ENCODE assay signal across 14 mouse cellular contexts in the genomic region with DNA sequence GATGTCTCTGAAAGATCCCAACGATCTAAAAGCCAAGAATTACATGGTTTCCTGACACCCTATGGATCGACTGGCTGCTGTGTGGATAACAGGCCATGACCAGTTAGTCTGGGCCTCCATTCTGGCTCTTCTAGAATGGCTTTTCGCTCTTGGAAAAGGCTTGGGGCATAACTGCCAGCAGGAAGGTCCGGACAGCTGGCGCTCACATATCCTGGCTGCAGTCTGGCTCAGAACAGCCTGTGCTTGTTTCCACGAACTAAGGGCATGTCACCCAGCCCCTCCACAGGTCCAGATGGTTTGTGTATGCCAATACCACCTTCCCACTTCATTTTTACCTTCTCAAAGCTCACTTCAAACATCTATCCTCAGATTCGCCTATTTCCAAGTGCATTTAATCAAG. TPM values are rescaled to one million over a fixed set of nuclear protein-coding genes. Genes with fewer than 3 reads are reported as not detected.
A peak's percentile ranks its signal among the peaks of the same experiment; 100 is the strongest.
DNase-seq lines count a peak whose midpoint lies in the region; ATAC-seq and TF ChIP-seq lines count a peak whose summit lies in the region.
"Had no signal": no experiment of that assay in that cellular context is flagged by ENCODE, and none has a peak within 500 bp of the region (broad histone marks: within the 10 kb centered on the region; RNA-seq: fewer than 3 reads in every experiment).

No protein-coding gene starts in this region.

- WGBS in hindbrain, postnatal 0 days: 51% methylated on average over 7 of the region's 7 CpGs
- WGBS in hindbrain, embryonic 10.5 days: 88% methylated on average over 7 of the region's 7 CpGs
- 64% methylated on average over 7 of the region's 7 CpGs for WGBS in heart, embryonic 15.5 days

- H3K4me1 ChIP-seq in hindbrain, postnatal 0 days (ENCODE audit: insufficient read depth, low read length): peaks cover 27% of the 10 kb centered on the region; the same call in 1 of the 2 replicates
- peaks cover 35% of the 10 kb centered on the region for H3K4me1 ChIP-seq in hindbrain, embryonic 10.5 days (replicated peaks)
- peaks cover 70% of the 10 kb centered on the region for H3K4me1 ChIP-seq in heart, embryonic 15.5 days (replicated peaks)
- H3K4me1 ChIP-seq: limb, embryonic 15.5 days had no signal

- H3K36me3 ChIP-seq in hindbrain, postnatal 0 days (ENCODE audit: insufficient read depth, low read length): no peaks in the 10 kb centered on the region
- H3K36me3 ChIP-seq in hindbrain, embryonic 10.5 days: no peaks in the 10 kb centered on the region
- H3K36me3 ChIP-seq in heart, embryonic 15.5 days: no peaks in the 10 kb centered on the region
- H3K36me3 ChIP-seq: limb, embryonic 15.5 days had no signal

- H3K9ac ChIP-seq in hindbrain, postnatal 0 days (replicated peaks; ENCODE audit: low read length): no peak overlapping the region
- no peak overlapping the region for H3K9ac ChIP-seq in heart, embryonic 15.5 days
- H3K9ac ChIP-seq: limb, embryonic 15.5 days had no signal

- DNase-seq in hindbrain, postnatal 0 days (ENCODE audit: low spot score): peak; percentile 66
- DNase-seq in hindbrain, embryonic 10.5 days (ENCODE audit: low spot score): no peak
- DNase-seq in cerebellum, adult 11-12 months: peak; percentile 89
- DNase-seq in cerebellum, adult 9-11 months: peak; percentile 91
- no peak for DNase-seq in embryo, embryonic 10 days (ENCODE audit: low spot score)
- no peak for DNase-seq in natural killer cell, adult 2 months (ENCODE audit: low spot score in 2 of 2)
- DNase-seq: adrenal gland, postnatal 10 days; lung, postnatal 36 days; right cerebral cortex, postnatal 4 days had no signal

- TF ChIP-seq CTCF in hindbrain, postnatal 0 days (IDR thresholded peaks at IDR 0.05; ENCODE audit: low read depth): no peak

- H3K4me2 ChIP-seq in hindbrain, postnatal 0 days (ENCODE audit: low read depth, low read length): no peak overlapping the region
- H3K4me2 ChIP-seq in heart, embryonic 15.5 days: no peak overlapping the region
- H3K4me2 ChIP-seq: limb, embryonic 15.5 days had no signal

- H3K4me3 ChIP-seq in hindbrain, postnatal 0 days (ENCODE audit: low read length): no peak overlapping the region
- no peak overlapping the region for H3K4me3 ChIP-seq in hindbrain, embryonic 10.5 days
- H3K4me3 ChIP-seq in heart, embryonic 15.5 days: no peak overlapping the region
- H3K4me3 ChIP-seq: erythroblast, embryonic 14.5 days; limb, embryonic 15.5 days had no signal

- H3K27ac ChIP-seq in hindbrain, postnatal 0 days: peak overlapping the region; percentile 62
- no peak overlapping the region for H3K27ac ChIP-seq in hindbrain, embryonic 10.5 days
- peak overlapping the region; percentile 93 for H3K27ac ChIP-seq in heart, embryonic 15.5 days
- H3K27ac ChIP-seq: kidney, postnatal 0 days; limb, embryonic 15.5 days; stomach, postnatal 0 days had no signal

- H3K27me3 ChIP-seq in hindbrain, postnatal 0 days (ENCODE audit: insufficient read depth, low read length): no peaks in the 10 kb centered on the region
- no peaks in the 10 kb centered on the region for H3K27me3 ChIP-seq in hindbrain, embryonic 10.5 days (ENCODE audit: insufficient read depth, poor library complexity, severe bottlenecking)
- no peaks in the 10 kb centered on the region for H3K27me3 ChIP-seq in heart, embryonic 15.5 days
- H3K27me3 ChIP-seq: limb, embryonic 15.5 days had no signal

- ATAC-seq in hindbrain, postnatal 0 days: peak; percentile 73
- ATAC-seq in heart, embryonic 15.5 days (replicated peaks; ENCODE audit: insufficient number of reproducible peaks, insufficient read depth, low FRiP score, low read depth): no peak

- H3K9me3 ChIP-seq in hindbrain, postnatal 0 days (ENCODE audit: low read length): no peaks in the 10 kb centered on the region
- H3K9me3 ChIP-seq in hindbrain, embryonic 10.5 days: no peaks in the 10 kb centered on the region
- no peaks in the 10 kb centered on the region for H3K9me3 ChIP-seq in heart, embryonic 15.5 days (replicated peaks)
- H3K9me3 ChIP-seq: limb, embryonic 15.5 days had no signal

RNA-seq across cellular contexts. Expression of a gene that starts 22.0 kb away (rescaled TPM):
- 30.3 and 37.6 TPM in 2 replicates for total RNA-seq in hindbrain, postnatal 0 days (2014; rRNA removed)
- polyA plus RNA-seq in hindbrain, postnatal 0 days (2015; fragmentation: Nextera tagmentation; extraction: Ambion mirVana): 44.4 and 46.0 TPM in 2 replicates
- polyA plus RNA-seq in hindbrain, embryonic 10.5 days (2016; fragmentation: Nextera tagmentation; extraction: Ambion mirVana): 14.7 and 18.5 TPM in 2 replicates
- 59.5 and 63.4 TPM in 2 replicates for polyA plus RNA-seq in heart, embryonic 15.5 days (2015; fragmentation: Nextera tagmentation; extraction: Ambion mirVana)

Comparison
In these comparisons a context has a peak if more than half of its experiments do, and no peak if none do; other contexts are left out.
1. DNase-seq: peak in hindbrain, postnatal 0 days (single experiment), cerebellum, adult 11-12 months (single experiment) and cerebellum, adult 9-11 months (single experiment); none in hindbrain, embryonic 10.5 days (single experiment), embryo, embryonic 10 days (single experiment) and natural killer cell, adult 2 months (0 of 2).